Mouse (Mus musculus): ENCODE results near the gene Gm13277. TPM values are rescaled to one million over a fixed set of nuclear protein-coding genes. Genes with fewer than 3 reads are reported as not detected.

Gm13277 gene
- polyA plus RNA-seq (2014; fragmentation: Illumina TruSeq; extraction: RNeasy Lipid Tissue Mini Kit (QIAGEN cat#74804); ENCODE audit: low read depth, low replicate concordance), result not detected

GRCm38 (mm10) chr4:88788402-88788801 is at the start of gene Gm13277:
Gene Gm13277 (plus strand): TSS chr4:88788632.

GRCm38 (mm10) chr4:88754818-88755340 is 33.6 kb upstream of the Gm13277 start, which contains the start of gene Gm13271:
Gene Gm13271 (plus strand): TSS chr4:88754868.

GRCm38 (mm10) chr4:88759610-88760268 is 28.7 kb upstream of the Gm13277 start, which contains the start of gene Gm13283:
Gene Gm13283 (plus strand): TSS chr4:88760119.

GRCm38 (mm10) chr4:88773534-88773933 is 14.9 kb upstream of the Gm13277 start, which contains the start of gene Gm13290:
Gene Gm13290 (plus strand): TSS chr4:88773834.

GRCm38 (mm10) chr4:88776622-88777021 is 11.8 kb upstream of the Gm13277 start, which contains the start of gene Gm13289:
Gene Gm13289 (plus strand): TSS chr4:88776922.

GRCm38 (mm10) chr4:88779550-88779949 is 8.9 kb upstream of the Gm13277 start, which contains the start of gene Gm13272:
Gene Gm13272 (plus strand): TSS chr4:88779850.

GRCm38 (mm10) chr4:88781831-88782230 is 6.6 kb upstream of the Gm13277 start, which contains the start of gene Ifnz:
Gene Ifnz (plus strand): TSS chr4:88782131.

GRCm38 (mm10) chr4:88785409-88785808 is 3.0 kb upstream of the Gm13277 start, which contains the start of gene Gm13276:
Gene Gm13276 (plus strand): TSS chr4:88785709.

GRCm38 (mm10) chr4:88791250-88791649 is 2.8 kb downstream of the Gm13277 start, which contains the start of gene Gm13278:
Gene Gm13278 (plus strand): TSS chr4:88791550.

GRCm38 (mm10) chr4:88793936-88794675 is 5.7 kb downstream of the Gm13277 start, which contains the start of gene Gm13275:
Gene Gm13275 (plus strand): TSS chr4:88794487.

GRCm38 (mm10) chr4:88797097-88797496 is 8.7 kb downstream of the Gm13277 start, which contains the start of gene Gm13279:
Gene Gm13279 (plus strand): TSS chr4:88797397.

GRCm38 (mm10) chr4:88799365-88799764 is 10.9 kb downstream of the Gm13277 start, which contains the start of gene Gm13285:
Gene Gm13285 (plus strand): TSS chr4:88799665.

GRCm38 (mm10) chr4:88802954-88803353 is 14.5 kb downstream of the Gm13277 start, which contains the start of gene Gm13287:
Gene Gm13287 (plus strand): TSS chr4:88803254.

GRCm38 (mm10) chr4:88805231-88805630 is 16.8 kb downstream of the Gm13277 start, which contains the start of gene Gm13288:
Gene Gm13288 (plus strand): TSS chr4:88805531.

GRCm38 (mm10) chr4:88815928-88816327 is 27.5 kb downstream of the Gm13277 start, which contains the start of gene Ifna7:
Gene Ifna7 (plus strand): TSS chr4:88816228.

GRCm38 (mm10) chr4:88819659-88820058 is 31.2 kb downstream of the Gm13277 start, which contains the start of gene Ifna11:
Gene Ifna11 (plus strand): TSS chr4:88819959.

GRCm38 (mm10) chr4:88827116-88827515 is 38.7 kb downstream of the Gm13277 start, which contains the start of gene Ifna6:
Gene Ifna6 (plus strand): TSS chr4:88827416.

GRCm38 (mm10) chr4:88835225-88835624 is 46.8 kb downstream of the Gm13277 start, which contains the start of gene Ifna5:
Gene Ifna5 (plus strand): TSS chr4:88835525.

Measured in heart, adult 10 weeks (tissue).